Mouse (Mus musculus): Measurements from ENCODE around the gene Gm4353. TPM values are rescaled to one million over a fixed set of nuclear protein-coding genes. Genes with fewer than 3 reads are reported as not detected.
A peak's percentile ranks its signal among the peaks of the same experiment; 100 is the strongest.

Gene Gm4353
- polyA plus RNA-seq, 1 experiment, result 1.2 TPM

DNA sequence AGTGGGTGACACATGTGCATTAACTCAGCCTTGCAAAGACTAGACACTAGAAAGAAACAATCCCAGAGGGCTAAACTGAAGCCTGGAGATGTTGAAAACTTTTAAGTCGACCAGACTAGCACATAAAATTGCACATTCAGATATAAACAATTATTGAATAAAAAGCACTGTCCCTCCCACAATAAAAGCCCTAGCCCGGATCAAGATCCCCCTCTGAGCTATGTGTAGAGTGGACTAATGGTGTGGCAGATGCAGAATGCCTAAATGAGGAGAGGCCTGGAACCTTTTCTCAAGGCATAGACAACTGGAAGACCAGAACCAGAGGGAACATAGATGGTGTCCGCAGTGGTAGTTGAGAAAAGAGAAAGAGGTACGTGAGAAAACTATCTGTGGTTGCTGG lies 48.9 kb downstream of the Gm4353 start:
- TF ChIP-seq POLR2A (IDR thresholded peaks at IDR 0.05; ENCODE audit: borderline replicate concordance, insufficient read depth, low read length) (no peak), CTCF (IDR thresholded peaks at IDR 0.05; ENCODE audit: borderline replicate concordance, insufficient read depth, low read depth, low read length) (no peak)
- 87% methylated on average over 4 of the region's 4 CpGs for WGBS
- no peak for DNase-seq
- H3K4me3 ChIP-seq (replicated peaks; ENCODE audit: insufficient read depth, low read depth, low read length), result no peak overlapping the region
- no peak overlapping the region for H3K27ac ChIP-seq (ENCODE audit: insufficient read depth, low read length)
- H3K27me3 ChIP-seq (ENCODE audit: control insufficient read depth, insufficient read depth, low read length), result peaks cover 8% of the 10 kb centered on the region; the same call in 1 of the 2 replicates
- 0 out of 2 replicates have a peak, but pooled peaks cover 7% of the 10 kb centered on the region for H3K4me1 ChIP-seq (ENCODE audit: control insufficient read depth, insufficient read depth, low read length)

DNA sequence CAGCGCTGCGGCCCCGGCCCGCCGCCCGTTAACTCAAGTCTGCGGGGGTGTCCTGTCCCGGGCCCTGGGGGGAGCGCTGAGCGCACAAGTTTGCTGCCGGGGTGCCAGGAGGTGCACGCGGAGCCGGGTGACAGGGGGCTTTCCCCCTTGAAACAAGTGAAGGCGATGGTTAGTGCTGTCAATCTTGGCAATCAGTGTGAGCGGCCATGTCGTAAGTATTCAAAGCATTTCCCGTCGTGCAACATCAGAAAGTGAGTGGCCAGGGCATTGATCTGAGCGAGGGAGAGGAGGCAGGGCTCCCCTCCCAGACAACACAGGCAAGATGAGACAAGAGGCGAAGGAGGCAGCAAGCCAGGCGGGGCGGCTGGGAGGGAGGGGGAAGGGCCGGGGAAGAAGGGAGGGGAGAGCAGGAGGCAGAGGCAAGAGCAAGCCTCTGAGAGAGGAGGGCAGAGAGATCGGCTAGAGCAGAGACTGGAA lies 50.1 kb downstream of the Gm4353 start:
- H3K4me3 ChIP-seq (replicated peaks; ENCODE audit: insufficient read depth, low read depth, low read length), result peak overlapping the region; percentile 50
- 0 out of 2 replicates have a peak, but pooled peaks cover 7% of the 10 kb centered on the region for H3K4me1 ChIP-seq (ENCODE audit: control insufficient read depth, insufficient read depth, low read length)
- no peak overlapping the region for H3K27ac ChIP-seq (ENCODE audit: insufficient read depth, low read length)
- TF ChIP-seq POLR2A (IDR thresholded peaks at IDR 0.05; ENCODE audit: borderline replicate concordance, insufficient read depth, low read length) (no peak), CTCF (IDR thresholded peaks at IDR 0.05; ENCODE audit: borderline replicate concordance, insufficient read depth, low read depth, low read length) (no peak)
- WGBS, result 1% methylated on average over 25 of the region's 25 CpGs
- DNase-seq, result peak in 1 of 2 experiments; percentile 26
- H3K27me3 ChIP-seq (ENCODE audit: control insufficient read depth, insufficient read depth, low read length), result peaks cover 8% of the 10 kb centered on the region; the same call in 1 of the 2 replicates

DNA sequence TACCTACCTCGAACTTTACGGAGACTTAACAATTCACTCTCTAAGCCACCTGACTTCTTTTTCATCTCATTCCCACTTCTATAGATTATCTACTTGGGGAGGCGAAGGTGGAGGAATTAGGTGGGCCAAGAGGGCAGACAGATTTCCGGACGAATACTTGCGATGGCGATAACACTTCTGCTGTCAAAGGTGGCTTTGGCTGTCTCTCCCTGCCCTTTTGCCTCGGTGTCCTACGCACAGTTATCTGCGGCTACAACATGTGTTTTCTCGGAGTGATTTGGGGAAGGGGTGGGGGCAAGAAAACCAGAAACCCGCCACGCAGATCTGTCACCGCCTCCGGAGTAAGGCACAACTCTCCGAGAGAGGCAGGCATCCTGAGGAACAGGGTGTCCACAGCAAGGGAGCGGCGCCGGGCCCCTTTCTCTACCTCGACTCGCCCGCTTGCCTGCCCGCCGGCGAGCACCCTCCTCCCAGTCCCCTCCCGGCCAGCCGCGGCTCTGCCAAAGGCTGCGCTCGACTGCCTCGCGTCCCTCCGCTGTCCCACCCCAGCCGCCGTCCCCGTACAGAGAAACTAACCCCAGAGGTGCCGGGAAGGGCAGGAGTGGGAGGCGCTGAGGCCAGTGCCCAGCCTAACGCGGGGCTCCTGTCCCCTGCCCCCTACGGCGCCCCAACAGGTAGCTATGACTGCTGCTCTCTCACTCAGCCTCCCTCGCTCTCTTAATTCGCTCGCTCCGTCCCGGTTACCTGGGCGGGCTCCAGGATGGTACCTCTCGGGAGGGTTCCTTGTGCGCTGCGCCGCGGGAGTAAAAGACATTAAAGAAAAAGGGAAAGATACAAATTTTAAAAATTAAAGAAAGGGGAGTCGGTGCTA lies 50.8 kb downstream of the Gm4353 start:
- TF ChIP-seq POLR2A (IDR thresholded peaks at IDR 0.05; ENCODE audit: borderline replicate concordance, insufficient read depth, low read length), result no peak
- TF ChIP-seq CTCF (IDR thresholded peaks at IDR 0.05; ENCODE audit: borderline replicate concordance, insufficient read depth, low read depth, low read length), result no peak
- H3K27me3 ChIP-seq (ENCODE audit: control insufficient read depth, insufficient read depth, low read length), result peaks cover 8% of the 10 kb centered on the region; the same call in 1 of the 2 replicates
- 1% methylated on average over 54 of the region's 54 CpGs for WGBS
- DNase-seq, result peak; percentile 33 to 36
- H3K4me3 ChIP-seq (replicated peaks; ENCODE audit: insufficient read depth, low read depth, low read length), result peak overlapping the region; percentile 50
- H3K4me1 ChIP-seq (ENCODE audit: control insufficient read depth, insufficient read depth, low read length), result 0 out of 2 replicates have a peak, but pooled peaks cover 7% of the 10 kb centered on the region
- H3K27ac ChIP-seq (ENCODE audit: insufficient read depth, low read length), result no peak overlapping the region

Other genes with a start within 250 kb of the Gm4353 start
- 4.6 and 6.0 TPM in 2 replicates for gene Sox6, start 45.8 kb downstream of the Gm4353 start, polyA plus RNA-seq (2012; rRNA removed)
- gene 1110004F10Rik, start 45.2 kb downstream of the Gm4353 start, polyA plus RNA-seq (2012; rRNA removed), result 105 and 113 TPM in 2 replicates
- gene Plekha7, start 223.7 kb upstream of the Gm4353 start, polyA plus RNA-seq (2012; rRNA removed), result 13.5 and 13.8 TPM in 2 replicates
- 480 TPM in 2 replicates for gene Rps13, start 249.6 kb upstream of the Gm4353 start, polyA plus RNA-seq (2012; rRNA removed)

All from cerebellum, adult 2 months (tissue).